Mouse (Mus musculus) right cerebral cortex, postnatal 10 days (tissue): Measurements from ENCODE around the gene Map2k7.
"Not testable (repeated sequence)": the region's sequence is repeated elsewhere in the genome, so short reads cannot be mapped to it uniquely, and the experiment has no call there.

Experiments used
- DNase-seq, 2 experiments: peaks; one replicate each; pipeline ENCODE4 v3.0.0; 2021; ENCODE audit warnings: low spot score in 2 of 2

The Map2k7 gene

DNA sequence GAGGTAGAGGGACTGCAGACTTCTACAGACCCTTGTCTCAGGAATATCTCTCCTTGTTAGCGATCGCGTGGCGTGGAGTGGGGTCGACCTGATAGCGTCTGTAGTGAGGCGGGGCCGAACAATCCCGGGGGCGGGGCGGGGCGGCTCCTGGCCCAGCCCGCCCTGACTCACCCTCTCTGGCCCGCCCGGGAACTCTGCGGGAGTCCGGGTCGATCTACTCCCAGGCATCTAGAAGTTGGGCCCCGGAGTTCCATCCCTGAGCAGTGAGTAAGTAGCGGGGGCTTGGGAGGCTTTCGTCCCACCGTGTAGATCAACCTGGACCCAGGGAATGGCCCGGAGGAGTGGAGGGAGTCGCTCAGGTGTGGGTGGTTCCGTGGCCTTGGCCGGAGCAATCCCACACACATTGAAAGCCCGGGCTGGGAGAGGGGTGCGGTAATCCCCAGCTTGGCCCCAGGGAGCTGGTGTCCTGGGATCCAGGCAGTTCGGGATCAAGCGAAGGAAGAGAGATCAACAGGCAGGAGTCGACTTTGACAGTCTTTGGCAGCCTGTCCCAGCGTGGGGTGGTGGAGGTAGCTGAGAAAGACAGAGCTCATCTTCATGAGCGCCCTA is 11.7 kb upstream of the Map2k7 start, which contains the start of gene Lrrc8e:
Lrrc8e (plus strand) TSS at position 89 of the 609 bp plus-strand sequence.
- DNase-seq, result no peak

DNA sequence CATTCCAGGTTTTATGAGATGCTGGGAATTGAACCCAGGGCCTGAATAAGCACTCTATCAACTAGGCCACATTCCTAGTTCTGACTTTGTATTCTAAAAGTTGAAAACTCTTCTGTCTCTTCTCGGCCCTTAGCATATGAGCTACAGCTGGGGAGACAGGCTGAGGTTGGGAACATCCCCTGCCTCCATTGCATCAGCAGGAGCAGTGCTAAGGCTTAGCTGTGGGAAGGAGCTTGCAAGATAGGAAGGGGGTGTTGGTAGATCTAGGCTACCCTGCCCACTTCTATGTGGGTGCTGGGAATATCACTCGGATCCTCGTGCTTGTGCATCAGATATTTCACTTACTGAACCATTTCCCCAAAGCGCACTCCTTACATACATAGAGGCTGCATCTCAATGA is 10.6 kb upstream of the Map2k7 start:
- no peak for DNase-seq

DNA sequence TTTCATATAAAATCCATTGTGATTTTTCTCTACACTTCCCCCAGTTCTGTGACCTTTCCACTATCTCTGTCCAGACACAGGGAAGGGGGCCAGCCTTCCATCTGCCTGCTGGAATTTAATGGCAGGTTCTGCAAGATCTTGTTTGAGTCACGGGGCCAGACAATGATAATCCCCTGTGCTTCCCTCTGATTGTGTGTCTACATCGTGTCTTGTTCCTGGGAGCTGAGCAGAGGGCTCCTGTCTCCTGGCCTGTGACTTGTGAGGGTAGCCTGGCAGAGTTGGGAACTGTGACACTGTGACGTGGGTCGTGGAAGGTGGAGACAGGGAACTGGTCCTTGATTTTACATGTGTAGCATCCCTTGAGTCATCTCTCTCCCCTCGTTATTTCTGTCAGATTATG is 8.8 kb upstream of the Map2k7 start:
- DNase-seq, result no peak

DNA sequence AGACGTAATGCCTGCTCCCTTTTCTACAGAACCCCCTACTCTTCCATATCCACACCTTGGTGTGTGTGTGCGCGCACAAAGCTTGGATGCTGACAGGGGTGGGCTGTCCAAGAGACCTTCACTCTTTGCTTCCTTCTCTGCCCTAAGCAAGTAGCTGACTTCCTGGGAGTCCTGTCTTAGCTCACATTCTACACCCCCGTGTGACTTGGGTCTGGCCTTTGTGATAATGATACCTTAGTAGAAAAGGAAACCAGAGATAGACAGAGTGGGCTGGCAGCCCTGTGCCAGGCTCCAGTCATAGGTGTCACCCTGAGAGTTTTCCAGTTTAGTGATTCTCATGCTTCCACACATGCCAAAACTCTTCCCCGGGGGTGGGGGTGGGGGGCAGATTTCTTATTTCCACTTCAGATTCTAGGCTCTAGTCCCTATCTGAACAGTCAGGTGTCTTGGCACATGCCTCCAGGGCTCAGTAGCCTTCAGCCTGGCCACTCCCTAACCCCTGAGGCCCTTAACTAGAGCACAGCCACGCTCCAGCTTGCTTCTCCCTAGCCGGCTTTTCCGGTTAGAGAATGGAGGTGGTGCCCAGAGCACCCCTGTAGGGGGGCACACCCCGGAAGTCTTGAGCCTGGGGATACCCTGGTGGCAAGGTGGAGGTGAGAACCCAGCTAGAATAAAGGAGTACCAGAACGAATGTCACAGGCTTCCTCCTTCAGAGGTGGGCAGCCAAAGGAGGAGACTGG is 7.8 kb upstream of the Map2k7 start:
- DNase-seq, result no peak

DNA sequence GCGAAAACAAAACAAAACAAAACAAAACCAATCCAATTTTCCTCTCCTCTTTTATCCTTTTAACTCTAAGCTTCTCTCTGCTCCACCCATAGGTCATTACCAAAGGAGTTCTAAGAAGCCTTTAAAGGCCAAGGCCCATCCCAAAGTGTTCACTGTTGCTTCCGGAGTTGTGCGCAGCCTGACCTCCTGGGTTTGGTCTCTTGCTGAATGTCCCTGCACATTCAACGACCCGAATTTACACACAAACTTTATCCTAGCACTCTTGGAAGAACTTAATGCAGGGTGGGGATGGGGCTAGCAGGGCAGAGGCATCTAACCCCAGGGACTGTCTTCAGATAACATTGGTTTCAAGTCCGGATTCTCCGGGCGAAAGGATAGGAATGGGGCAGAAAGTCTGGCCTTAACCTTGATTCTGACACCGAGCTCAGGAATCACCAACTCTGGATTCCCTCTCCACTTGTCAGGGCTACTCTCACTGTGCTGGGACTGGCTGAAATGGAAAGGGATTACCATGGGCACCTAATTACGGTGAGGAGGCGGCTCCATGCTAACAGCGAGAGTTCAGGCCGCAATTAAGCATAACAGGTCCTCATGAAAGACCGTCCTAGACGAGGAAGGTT is 616 bp upstream of the Map2k7 start:
- DNase-seq, result peak in 1 of 2 experiments; percentile 27

DNA sequence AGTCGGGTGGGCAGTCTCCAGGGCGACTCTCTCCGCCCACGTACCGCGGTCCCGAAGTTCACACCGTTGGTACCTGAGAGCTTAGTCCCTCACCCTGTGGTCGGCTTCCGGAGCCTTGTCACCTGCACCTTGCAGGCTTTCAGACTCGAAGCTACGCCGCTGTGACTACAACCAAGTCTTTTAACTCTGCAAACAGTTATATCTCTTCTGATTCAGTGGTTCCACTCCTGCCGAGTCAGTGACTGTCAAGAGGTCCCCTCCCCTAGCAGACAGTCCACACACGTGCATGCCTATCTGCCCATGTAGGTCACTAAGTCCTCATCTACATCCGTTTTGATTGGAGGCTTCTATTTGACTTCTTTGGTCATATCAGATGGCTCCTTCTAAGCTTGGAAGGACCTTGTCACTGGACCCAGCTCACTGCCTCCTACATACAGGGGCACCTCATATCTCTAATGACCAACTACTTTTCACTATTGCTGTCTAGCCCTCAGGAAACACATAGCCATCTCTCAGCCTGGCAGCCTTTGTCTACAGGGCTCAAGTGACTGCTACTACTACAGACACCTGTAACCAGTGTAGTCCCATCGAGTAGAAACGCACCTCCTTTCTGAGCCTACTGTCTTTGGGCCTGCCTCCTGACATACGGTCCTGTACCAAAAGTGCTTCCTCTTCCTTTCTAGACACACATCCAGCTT is 802 bp downstream of the Map2k7 start:
- peak in 1 of 2 experiments; percentile 30 for DNase-seq

- no peak for DNase-seq
These were observed 6.5 kb downstream of the Map2k7 start for GRCm38 (mm10) chr8:4245061-4245460.

DNA sequence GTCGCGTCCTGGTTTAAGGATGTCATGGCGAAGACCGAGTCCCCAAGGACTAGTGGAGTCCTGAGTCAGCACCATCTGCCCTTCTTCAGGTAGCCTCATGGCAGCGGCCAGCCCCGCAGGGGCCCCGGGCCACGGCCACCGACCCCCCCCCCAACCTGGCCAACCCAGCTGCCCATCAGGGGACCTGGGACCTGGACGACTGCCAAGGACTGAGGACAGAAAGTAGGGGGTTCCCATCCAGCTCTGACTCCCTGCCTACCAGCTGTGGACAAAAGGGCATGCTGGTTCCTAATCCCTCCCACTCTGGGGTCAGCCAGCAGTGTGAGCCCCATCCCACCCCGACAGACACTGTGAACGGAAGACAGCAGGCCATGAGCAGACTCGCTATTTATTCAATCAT is 7.2 kb downstream of the Map2k7 start:
- DNase-seq, result peak in 1 of 2 experiments; percentile 37

DNA sequence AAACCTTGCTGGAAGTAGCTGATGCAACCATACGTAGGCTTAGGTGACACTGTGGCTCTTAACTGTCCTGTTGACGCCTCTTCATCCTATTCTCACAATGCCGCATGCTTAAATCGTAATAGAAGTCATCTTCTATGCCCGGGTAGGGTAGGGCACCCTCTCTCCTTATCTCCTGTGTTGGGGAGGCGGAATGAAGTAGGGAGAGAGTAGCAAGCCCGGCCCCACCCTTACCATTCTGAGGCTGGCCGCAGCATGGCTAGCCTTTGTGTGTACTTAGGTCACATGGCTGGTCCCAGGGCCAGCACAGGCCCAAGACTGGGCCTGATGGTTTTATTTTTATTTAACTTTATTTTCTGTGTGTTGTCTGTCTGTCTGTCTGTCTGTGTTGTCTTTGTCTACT is 8.7 kb downstream of the Map2k7 start:
- DNase-seq, result no peak

DNA sequence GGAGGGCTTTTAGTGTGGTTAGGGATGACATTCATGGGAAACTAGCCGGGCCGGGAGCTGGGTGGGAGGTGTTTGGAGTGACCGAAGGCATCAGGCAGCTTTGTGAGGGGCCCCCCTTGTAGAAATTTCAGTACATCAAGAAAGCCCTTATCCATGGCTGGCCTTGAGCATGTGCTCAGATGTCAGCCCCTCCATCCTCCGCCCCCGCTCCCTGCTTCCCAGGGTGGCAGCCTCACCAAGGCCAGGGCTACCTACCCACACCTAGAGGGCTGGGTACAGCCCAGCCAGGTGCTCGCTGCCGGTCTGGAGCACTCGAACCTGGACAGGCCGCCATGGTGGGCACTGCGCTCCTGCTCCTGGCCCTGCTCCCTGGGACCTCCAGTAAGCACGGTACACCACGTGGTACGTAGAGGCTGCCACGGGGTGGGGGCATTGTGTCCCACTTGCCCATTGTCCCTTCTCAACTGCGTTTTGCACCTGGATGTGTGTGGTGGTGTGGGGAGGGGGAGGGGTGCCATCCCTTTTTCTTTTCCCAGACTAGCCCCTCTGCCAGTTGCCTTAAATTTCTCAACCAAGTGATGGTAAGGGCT is 9.5 kb downstream of the Map2k7 start, which contains the start of gene Tgfbr3l:
Tgfbr3l (plus strand) TSS at position 264 of the 590 bp plus-strand sequence.
- peak in 1 of 2 experiments; percentile 35 for DNase-seq

DNA sequence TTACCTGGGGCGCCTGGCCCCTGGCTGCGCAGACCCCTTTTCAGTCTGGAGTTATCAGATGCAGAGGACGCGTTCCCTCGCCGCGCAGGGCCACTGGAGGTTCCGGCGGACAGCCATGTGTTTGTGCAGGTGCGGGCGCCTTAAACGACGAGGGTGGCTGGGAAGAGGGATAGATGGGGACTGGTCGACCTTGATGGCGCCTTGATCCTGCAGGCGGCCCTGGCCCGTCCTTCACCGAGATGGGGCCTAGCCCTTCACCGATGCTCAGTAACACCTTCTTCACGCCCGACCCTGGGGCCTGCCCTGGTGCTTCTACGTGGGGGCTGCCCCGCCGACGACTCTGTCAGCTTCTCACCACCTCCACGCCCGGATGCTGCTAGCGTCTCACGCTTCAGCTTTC is 10.7 kb downstream of the Map2k7 start:
- no peak for DNase-seq

GRCm38 (mm10) chr8:4250306-4250970 is 11.9 kb downstream of the Map2k7 start:
- DNase-seq, result peak; percentile 88 to 90

DNA sequence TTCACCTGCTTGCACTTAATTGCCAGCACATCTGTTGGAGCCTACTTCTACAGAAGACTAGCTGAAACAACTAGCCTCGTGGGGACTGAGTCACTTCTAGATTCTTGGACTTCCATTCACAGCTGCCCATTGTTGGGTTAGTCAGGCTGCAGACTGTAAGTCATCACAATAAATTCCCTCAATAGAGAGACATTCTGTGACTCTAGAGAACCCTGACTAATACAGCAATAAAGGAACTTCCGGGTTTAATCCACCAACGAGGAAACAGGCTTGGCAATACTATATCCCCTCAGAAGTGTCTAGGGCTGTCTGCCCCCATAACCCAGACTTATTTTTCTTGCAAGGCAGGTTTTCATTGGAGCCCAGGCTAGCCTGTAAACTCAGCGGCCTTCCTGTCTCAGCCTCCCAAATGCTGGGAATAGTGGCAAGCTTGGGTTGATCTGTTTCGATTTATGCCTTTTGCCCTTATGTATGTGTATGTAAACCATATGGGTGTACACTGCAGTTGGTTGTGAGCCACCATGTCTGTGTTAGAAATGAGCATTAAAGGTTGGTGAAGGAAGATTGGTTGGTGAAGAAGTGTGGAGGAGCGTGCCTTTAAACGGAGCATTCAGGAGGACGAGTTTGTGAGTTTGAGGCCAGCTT is 13.7 kb downstream of the Map2k7 start:
- DNase-seq, result no peak

DNA sequence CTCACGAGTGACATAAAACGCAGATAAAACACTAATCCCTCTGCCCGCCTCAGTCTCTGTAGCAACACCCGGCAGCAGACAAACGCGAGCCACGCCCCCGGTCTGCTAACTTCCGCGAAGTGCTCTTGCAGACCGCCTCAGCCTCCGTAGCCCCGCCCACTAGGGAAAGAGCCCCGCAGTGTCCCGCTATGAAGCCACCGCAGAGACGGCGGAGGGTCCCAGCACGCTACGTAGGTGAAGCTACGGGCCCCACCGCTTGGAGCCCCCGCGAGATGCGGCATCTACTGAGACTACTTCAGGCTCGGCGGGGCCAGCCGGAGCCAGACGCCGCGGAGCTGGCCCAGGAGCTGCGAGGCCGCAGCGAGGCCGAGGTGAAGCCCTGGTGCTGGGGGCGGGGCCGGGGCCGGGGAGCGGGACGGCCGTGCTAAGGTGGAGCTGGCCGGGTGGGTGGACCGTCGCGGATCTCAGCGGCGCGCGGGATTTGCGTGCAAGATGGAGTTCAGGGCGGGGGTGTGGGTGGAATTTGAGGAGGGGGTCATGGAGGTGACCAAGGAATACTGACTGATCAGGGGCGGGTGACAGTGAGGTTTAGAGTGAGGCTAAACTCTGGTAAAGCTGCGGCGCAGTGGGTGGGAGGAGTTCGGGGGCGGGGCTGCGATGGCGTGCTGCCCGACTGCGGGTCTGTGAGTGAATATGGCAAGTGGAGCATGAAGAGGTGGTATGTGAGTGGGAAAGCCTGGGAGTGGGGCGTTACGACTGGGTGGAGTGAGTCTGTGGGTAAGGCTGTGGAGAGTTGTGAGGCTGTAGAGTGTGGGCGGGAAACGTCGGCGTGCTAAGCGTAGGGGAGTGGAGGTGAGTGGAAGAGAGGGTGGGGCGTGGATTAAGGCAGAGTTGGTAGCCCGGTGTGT is 14.6 kb downstream of the Map2k7 start, which contains the start of gene Snapc2:
Snapc2 (plus strand) TSS at position 147 of the 908 bp plus-strand sequence.
- DNase-seq, result peak; percentile 97

DNA sequence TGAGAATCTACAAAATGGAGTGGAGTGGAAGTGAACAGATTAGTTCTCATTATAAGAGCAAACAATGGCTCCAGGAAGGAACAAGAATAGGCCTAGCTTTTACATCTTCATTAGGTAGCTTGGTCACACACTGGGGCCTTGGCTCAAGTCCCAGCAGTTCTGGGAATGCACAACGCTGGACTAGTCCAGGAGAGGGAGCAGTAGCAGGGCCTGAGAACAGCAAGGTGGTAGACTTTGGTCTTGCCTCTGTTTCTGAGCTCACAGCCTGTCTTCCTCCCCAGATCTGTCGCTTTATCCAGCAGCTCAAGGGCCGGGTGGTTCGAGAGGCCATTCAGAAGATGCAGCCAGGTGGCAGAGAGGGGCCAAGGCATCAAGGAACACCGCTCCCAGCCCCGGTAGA is 15.5 kb downstream of the Map2k7 start:
- peak; percentile 89 to 90 for DNase-seq

DNA sequence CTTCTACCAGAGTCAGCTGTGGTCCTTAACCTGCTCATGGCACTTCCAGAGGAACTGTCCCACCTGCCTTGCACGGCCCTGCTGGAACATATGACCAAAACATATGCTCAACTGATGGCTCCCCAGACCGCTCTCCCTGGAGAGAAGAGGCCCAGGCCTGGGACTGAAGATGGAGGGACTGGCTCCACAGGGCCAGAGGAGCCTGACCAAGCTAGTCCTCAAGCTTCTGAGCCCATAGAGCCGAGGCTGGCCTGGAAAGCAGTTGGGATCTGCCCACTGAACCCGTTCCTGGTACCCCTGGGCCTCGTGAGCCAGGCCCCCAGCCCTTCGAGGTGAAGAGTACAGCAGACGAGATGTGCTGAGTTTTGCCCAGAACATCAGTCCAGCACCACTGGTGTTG is 16.9 kb downstream of the Map2k7 start:
- DNase-seq, result not testable (repeated sequence)

DNA sequence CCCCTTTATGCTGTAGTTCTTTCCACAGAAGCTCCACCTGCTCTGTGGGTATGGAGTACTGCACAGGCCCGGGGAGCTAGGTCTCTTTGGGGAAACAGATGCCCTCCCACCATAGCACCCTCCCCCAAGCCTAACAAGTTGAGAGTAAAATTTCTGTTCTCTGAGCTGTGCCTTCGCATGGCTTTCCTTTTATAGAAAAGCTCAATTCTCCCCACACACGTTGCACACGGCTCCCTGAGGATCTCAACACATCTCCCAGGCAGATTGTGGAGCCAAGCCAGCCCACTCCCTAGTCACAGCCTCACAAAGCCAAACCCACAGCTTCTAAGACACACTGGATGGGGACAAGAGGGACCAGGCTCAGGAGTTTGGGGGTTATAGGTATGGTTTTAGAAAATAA is 18.4 kb downstream of the Map2k7 start:
- DNase-seq, result peak; percentile 93 to 95

- no peak for DNase-seq
These were observed 18.8 kb downstream of the Map2k7 start for GRCm38 (mm10) chr8:4257350-4257749.

GRCm38 (mm10) chr8:4258233-4258632 is 19.7 kb downstream of the Map2k7 start:
- DNase-seq, result peak; percentile 91 to 92

- DNase-seq, result peak in 1 of 2 experiments; percentile 81
These were observed 20.1 kb downstream of the Map2k7 start for GRCm38 (mm10) chr8:4258678-4259077.
